Mouse (Mus musculus) bone marrow, adult 2 months (tissue): ENCODE data around the gene Fam192a. TPM values are rescaled to one million over a fixed set of nuclear protein-coding genes. Genes with fewer than 3 reads are reported as not detected.

ENCODE experiments used
- H3K27ac ChIP-seq: fragments of 200-500 bp; 2 replicates; pipeline ENCODE4 v1.5.1; 2012; ENCODE audit warnings: low read depth, mild to moderate bottlenecking, control low read depth, inconsistent platforms, low read length; ENCODE audit not compliant: control insufficient read depth, poor library complexity, insufficient read depth
- H3K4me1 ChIP-seq: fragments of 200-500 bp; 2 replicates; pipeline ENCODE4 v1.6.1; 2011; ENCODE audit warnings: low read length; ENCODE audit not compliant: control insufficient read depth, insufficient read depth
- H3K4me3 ChIP-seq: fragments of 200-500 bp; replicated peaks from 2 replicates; pipeline ENCODE3; 2011; ENCODE audit warnings: mild to moderate bottlenecking, low read depth, low read length, control low read depth; ENCODE audit not compliant: control insufficient read depth
- CTCF ChIP-seq: fragments of 200-500 bp; IDR thresholded peaks from 2 replicates; pipeline ENCODE4 v1.5.1; 2011; ENCODE audit warnings: low read length, control low read depth; ENCODE audit not compliant: control insufficient read depth, insufficient read depth
- POLR2A ChIP-seq: fragments of 200-500 bp; IDR thresholded peaks from 2 replicates; pipeline ENCODE4 v1.6.1; 2011; ENCODE audit warnings: low read depth, mild to moderate bottlenecking, control low read depth, low read length, borderline replicate concordance; ENCODE audit not compliant: control insufficient read depth
- WGBS: fragments of 180-500 bp; shearing (Covaris S2); methylation state at CpG from one replicate; pipeline ENCODE4 v1.1.7; 2018; 5-methylcytosine and 5-hydroxymethylcytosine counted together
- polyA plus RNA-seq: library from polyadenylated mRNA; stranded (reverse); fragments of >200 nt; gene quantifications from 2 replicates; pipeline ENCODE4 v1.2.4, GENCODE M21; 2011; ENCODE audit warnings: low replicate concordance; ENCODE audit not compliant: missing spikeins, insufficient read depth, insufficient read length

The Fam192a gene
- polyA plus RNA-seq, 1 experiment, result 45.8 TPM

DNA sequence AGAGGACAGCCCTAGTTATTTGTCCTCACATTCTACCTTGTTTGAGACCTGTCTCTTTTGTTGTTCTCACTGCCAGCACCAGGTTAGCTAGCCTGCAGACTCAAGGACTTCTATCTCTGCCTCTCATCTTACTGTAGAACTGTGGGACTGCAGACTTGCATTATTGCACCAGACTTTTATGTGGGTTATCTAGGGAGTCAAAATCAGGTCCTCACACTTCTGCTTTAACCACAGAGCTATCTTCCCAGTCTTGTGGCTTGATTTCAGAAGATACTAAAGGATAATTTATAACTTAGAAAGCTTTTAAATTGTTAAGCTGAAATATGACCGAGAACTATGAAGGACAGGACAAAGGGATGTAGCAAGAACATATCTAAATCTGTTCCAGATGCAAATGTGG is 23.1 kb upstream of the Fam192a start:
- whole genome bisulfite sequencing, result 66% methylated on average over 1 of the region's 1 CpGs
- no peak overlapping the region for H3K4me3 ChIP-seq
- TF ChIP-seq CTCF, result no peak
- no peak for TF ChIP-seq POLR2A
- no peak overlapping the region for H3K27ac ChIP-seq
- H3K4me1 ChIP-seq, result no peaks in the 10 kb centered on the region

DNA sequence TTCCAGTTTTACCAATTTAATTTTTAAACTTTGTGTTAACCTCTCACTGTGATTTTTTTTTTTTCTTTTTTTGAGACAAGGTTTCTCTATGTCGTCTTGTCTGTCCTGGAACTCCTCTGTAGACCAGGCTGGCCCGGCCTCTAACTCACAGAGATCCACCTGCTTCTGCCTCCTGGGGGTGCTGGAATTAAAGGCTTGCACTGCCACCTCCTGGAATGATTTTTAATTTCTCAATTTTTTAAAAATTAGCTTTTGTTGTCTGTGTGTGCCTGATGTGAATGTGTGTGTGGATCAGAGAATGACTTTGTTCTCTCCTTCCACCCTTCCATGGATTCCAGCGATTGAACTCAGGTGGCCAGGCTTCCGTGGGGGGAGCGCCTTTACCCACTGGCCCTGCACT is 5.3 kb upstream of the Fam192a start:
- 89% methylated on average over 5 of the region's 5 CpGs for WGBS
- H3K27ac ChIP-seq, result no peak overlapping the region
- H3K4me1 ChIP-seq, result no peaks in the 10 kb centered on the region
- no peak overlapping the region for H3K4me3 ChIP-seq
- TF ChIP-seq POLR2A (no peak), CTCF (0 out of 2 replicates have a peak, but pooled peaks have one; percentile 19)

DNA sequence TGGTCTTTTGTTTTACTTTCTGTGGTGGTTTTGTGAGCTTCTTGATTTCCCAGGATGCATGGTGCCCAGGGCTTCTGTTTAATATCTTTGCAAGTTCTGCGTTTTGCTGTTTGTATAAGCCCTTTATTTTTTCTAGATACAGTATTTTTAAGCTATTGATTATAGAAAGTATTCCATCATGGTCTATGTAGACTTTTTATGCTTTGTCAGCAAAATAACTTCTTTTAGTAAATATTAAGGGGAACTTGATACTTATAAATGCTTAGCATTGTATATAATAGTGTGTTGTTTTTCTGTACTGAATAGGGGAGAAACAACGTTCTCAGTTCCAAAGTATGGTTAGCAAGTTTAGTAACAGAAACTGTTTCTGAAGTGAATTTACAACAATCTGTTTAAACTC is 2.2 kb upstream of the Fam192a start:
- Histone ChIP-seq H3K4me1 (peaks cover 2% of the 10 kb centered on the region), H3K27ac (no peak overlapping the region), H3K4me3 (no peak overlapping the region)
- 81% methylated on average over 2 of the region's 2 CpGs for WGBS
- TF ChIP-seq POLR2A, result no peak
- no peak for TF ChIP-seq CTCF

DNA sequence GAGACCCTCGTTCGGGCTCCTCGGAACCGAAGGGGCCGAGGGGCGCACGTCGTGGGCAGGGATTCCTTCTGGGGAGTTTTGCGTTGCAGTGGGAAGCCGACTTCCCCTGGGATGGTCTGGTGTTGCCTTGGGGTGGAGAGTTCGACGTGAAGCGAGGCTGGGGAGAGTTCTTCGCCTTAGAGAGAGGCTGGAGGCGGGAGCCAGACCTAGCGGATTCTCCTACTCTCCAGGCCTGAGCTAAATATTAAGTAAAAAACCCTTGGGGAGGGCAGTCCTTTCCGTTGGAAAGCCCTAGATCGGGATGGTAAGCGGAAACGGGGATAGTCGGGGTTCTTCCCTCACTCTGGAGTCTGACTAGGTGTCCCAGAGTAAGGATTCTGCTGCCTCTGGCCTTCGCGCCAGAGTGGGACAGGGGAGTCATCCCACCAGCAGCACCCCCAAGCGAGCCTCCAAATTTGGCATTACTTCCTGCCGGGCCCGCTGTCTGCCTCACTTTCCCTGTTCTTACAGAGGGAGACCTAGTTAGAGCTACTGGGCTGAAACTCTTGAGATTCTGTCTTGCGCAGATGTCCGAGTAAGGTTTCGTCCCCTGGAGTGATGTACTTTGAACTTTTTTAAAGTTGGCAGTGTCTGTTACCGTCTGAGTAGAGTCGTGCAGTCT is 804 bp upstream of the Fam192a start:
- peak overlapping the region; percentile 85 for H3K27ac ChIP-seq
- under 1% methylated on average over 31 of the region's 31 CpGs for WGBS
- TF ChIP-seq CTCF (no peak), POLR2A (no peak)
- peaks cover 2% of the 10 kb centered on the region for H3K4me1 ChIP-seq
- peak overlapping the region; percentile 99 for H3K4me3 ChIP-seq

DNA sequence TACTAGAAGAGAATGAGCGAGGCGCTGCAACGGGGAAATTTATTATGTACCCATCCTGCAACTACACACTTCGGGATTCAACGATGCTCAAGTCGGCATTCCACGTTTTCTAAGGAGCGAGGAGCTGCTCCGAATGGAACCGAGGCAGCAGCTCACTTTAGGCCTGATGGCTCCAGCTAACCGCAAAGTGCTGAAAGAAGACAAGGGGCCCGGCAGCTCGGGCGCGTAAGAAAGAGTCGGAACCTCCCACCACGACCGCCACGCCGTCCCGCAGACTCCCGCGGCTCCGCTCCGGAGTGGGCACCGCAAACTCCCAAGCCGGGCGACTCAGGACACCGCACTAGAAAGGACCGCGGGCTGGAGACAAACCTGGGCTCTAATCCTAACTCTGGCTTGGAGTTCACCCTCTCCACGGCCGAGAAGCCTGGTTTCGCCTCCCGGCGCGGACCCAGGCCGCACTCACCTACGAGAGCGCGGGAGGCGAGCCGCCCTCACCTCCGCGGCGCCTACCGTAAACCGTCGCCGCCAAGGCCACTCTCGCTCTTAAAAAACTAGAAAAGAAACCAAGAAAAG is 677 bp downstream of the Fam192a start:
- Histone ChIP-seq H3K4me1 (peaks cover 2% of the 10 kb centered on the region), H3K27ac (peak overlapping the region; percentile 77), H3K4me3 (peak overlapping the region; percentile 88)
- WGBS, result under 1% methylated on average over 51 of the region's 51 CpGs
- TF ChIP-seq CTCF, result no peak

DNA sequence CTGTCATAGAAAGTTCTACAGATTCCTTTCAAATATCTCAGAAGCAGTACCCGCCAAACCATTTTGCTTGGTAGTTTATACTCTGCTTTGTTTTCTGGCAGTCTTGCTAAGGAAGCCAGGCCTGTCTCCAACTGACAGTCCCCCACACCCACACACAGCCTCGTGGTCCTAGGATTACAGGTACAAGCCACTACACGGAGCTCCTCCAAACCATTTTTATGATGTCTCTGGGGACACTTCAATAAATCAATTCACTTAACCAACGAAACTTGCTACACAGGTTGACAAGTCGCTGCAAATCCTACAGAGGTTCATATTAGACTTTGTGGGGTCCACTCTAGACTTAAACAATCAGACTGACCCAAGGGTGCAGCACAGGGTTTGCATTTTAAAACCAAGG is 1.3 kb downstream of the Fam192a start:
- Histone ChIP-seq H3K4me1 (peaks cover 2% of the 10 kb centered on the region), H3K4me3 (peak overlapping the region; percentile 88), H3K27ac (no peak overlapping the region)
- WGBS, result 14% methylated on average over 5 of the region's 5 CpGs
- TF ChIP-seq POLR2A, result no peak
- TF ChIP-seq CTCF, result no peak

DNA sequence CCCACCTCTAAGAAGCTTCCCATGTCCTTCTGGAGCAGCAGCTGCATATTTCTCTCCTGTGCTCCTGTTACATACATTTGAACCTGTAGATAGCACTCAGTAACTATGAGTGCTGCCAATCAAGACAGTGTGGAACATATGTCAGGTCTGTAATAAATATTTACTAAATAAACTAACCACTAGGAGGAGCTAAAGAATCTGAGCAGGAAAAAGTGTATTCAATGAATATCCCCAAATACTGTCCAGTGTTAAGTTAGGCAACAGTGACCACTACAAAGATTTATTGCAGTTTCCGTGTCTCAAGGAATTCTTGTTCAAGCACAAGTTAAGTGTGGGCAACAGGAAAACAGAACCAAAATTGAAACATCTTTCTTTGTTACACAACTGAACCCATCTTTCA is 7.6 kb downstream of the Fam192a start:
- Histone ChIP-seq H3K4me1 (peaks cover 1% of the 10 kb centered on the region; the same call in 1 of the 2 replicates), H3K4me3 (no peak overlapping the region), H3K27ac (no peak overlapping the region)
- no peak for TF ChIP-seq POLR2A
- no peak for TF ChIP-seq CTCF
- WGBS, result 10% methylated on average over 1 of the region's 1 CpGs

DNA sequence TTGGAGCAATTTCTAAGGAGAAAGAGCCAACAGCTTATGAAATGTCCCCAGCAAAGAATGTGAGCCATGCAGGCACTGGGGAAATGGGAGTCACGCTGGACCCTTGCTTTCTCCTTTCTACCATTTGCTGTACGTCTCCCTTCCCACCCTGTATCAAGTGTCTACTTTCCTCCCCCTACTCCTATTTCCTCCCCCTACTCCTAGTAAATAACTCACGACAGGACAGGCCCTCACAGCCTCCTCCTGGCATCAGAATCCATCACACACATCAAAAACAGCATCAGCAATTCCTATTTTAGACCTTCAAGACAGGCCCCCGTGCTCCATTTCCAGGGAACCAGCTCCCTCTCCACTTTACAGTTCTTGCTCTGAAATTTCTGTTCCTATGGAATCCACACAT is 10.1 kb downstream of the Fam192a start:
- peaks cover 1% of the 10 kb centered on the region; the same call in 1 of the 2 replicates for H3K4me1 ChIP-seq
- no peak overlapping the region for H3K4me3 ChIP-seq
- no peak overlapping the region for H3K27ac ChIP-seq
- TF ChIP-seq CTCF (no peak), POLR2A (no peak)
- 88% methylated on average over 4 of the region's 4 CpGs for WGBS
